Mouse (Mus musculus): ENCODE measurements around the gene Thtpa. TPM values are rescaled to one million over a fixed set of nuclear protein-coding genes. Genes with fewer than 3 reads are reported as not detected.
A peak's percentile ranks its signal among the peaks of the same experiment; 100 is the strongest.

Gene Thtpa
- total and polyA plus RNA-seq, 2 experiments, result 8.7 to 15.4 TPM

- Histone ChIP-seq H3K4me1 (ENCODE audit: control insufficient read depth, insufficient read depth, low read length) (peaks cover 15% of the 10 kb centered on the region), H3K4me3 (ENCODE audit: insufficient read depth, low read depth, low read length) (no peak overlapping the region), H3K27me3 (ENCODE audit: control insufficient read depth, insufficient read depth, low read length) (no peaks in the 10 kb centered on the region), H3K9ac (ENCODE audit: low read depth, low read length) (no peak overlapping the region), H3K27ac (replicated peaks; ENCODE audit: insufficient read depth, low read depth, low read length) (peak overlapping the region; percentile 27), H3K36me3 (ENCODE audit: control insufficient read depth, insufficient read depth, low read length) (no peaks in the 10 kb centered on the region), H3K79me2 (ENCODE audit: control insufficient read depth, insufficient read depth, low read length) (no peaks in the 10 kb centered on the region)
- 8% methylated on average over 8 of the region's 8 CpGs for WGBS
- peak; percentile 93 for DNase-seq (ENCODE audit: extremely low read depth, low read depth, low spot score)
- TF ChIP-seq CTCF (IDR thresholded peaks at IDR 0.05; ENCODE audit: low read depth, low read length) (peak; percentile 90), POLR2A (IDR thresholded peaks at IDR 0.05; ENCODE audit: extremely low read depth, insufficient read depth, low read length) (no peak)
These were observed 15.2 kb upstream of the Thtpa start for GRCm38 (mm10) chr14:55079214-55079970.

GRCm38 (mm10) chr14:55081105-55081504, 13.5 kb upstream of the Thtpa start:
- 65% methylated on average over 5 of the region's 5 CpGs for WGBS
- H3K79me2 ChIP-seq (ENCODE audit: control insufficient read depth, insufficient read depth, low read length), result no peaks in the 10 kb centered on the region

DNA sequence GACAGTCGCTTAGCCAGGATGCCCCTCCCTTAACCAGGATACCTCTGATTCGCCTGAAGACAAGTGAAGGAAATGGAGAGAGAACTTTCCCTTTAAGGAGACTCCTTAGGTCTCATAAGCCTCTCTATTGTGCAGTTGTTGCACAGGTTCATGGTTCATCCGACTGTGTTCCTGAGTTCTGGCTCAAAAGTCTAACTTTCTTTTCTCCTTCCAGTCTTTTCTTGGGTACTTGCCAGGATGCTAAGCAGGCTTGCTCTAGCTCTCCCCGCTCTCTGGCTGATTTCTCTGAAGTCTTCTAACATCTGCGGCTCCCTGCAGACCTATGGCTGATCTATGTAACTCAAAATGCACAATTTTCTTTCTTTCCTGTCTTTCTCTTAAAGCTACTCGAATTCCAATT, 11.1 kb upstream of the Thtpa start:
- peaks cover 5% of the 10 kb centered on the region; the same call in 1 of the 2 replicates for H3K79me2 ChIP-seq (ENCODE audit: control insufficient read depth, insufficient read depth, low read length)
- peak overlapping the region; percentile 56 for H3K27ac ChIP-seq (replicated peaks; ENCODE audit: insufficient read depth, low read depth, low read length)
- 48% methylated on average over 6 of the region's 6 CpGs for WGBS
- H3K4me1 ChIP-seq (ENCODE audit: control insufficient read depth, insufficient read depth, low read length), result peaks cover 25% of the 10 kb centered on the region
- no peaks in the 10 kb centered on the region for H3K36me3 ChIP-seq (ENCODE audit: control insufficient read depth, insufficient read depth, low read length)
- no peak overlapping the region for H3K9ac ChIP-seq (ENCODE audit: low read depth, low read length)
- DNase-seq (ENCODE audit: extremely low read depth, low read depth, low spot score), result peak; percentile 82
- H3K4me3 ChIP-seq (ENCODE audit: insufficient read depth, low read depth, low read length), result no peak overlapping the region
- H3K27me3 ChIP-seq (ENCODE audit: control insufficient read depth, insufficient read depth, low read length), result no peaks in the 10 kb centered on the region
- TF ChIP-seq CTCF (IDR thresholded peaks at IDR 0.05; ENCODE audit: low read depth, low read length) (no peak), POLR2A (IDR thresholded peaks at IDR 0.05; ENCODE audit: extremely low read depth, insufficient read depth, low read length) (no peak)

More at GRCm38 (mm10) chr14:55081105-55081504, 13.5 kb upstream of the Thtpa start:
- no peak for DNase-seq (ENCODE audit: extremely low read depth, low read depth, low spot score)
- Histone ChIP-seq H3K27ac (replicated peaks; ENCODE audit: insufficient read depth, low read depth, low read length) (no peak overlapping the region), H3K27me3 (ENCODE audit: control insufficient read depth, insufficient read depth, low read length) (no peaks in the 10 kb centered on the region), H3K9ac (ENCODE audit: low read depth, low read length) (no peak overlapping the region), H3K4me1 (ENCODE audit: control insufficient read depth, insufficient read depth, low read length) (peaks cover 21% of the 10 kb centered on the region), H3K4me3 (ENCODE audit: insufficient read depth, low read depth, low read length) (no peak overlapping the region), H3K36me3 (ENCODE audit: control insufficient read depth, insufficient read depth, low read length) (no peaks in the 10 kb centered on the region)
- TF ChIP-seq CTCF (IDR thresholded peaks at IDR 0.05; ENCODE audit: low read depth, low read length) (no peak), POLR2A (IDR thresholded peaks at IDR 0.05; ENCODE audit: extremely low read depth, insufficient read depth, low read length) (no peak)

GRCm38 (mm10) chr14:55085324-55086008, 9.1 kb upstream of the Thtpa start:
- Histone ChIP-seq H3K27ac (replicated peaks; ENCODE audit: insufficient read depth, low read depth, low read length) (peak overlapping the region; percentile 52), H3K36me3 (ENCODE audit: control insufficient read depth, insufficient read depth, low read length) (no peaks in the 10 kb centered on the region), H3K4me3 (ENCODE audit: insufficient read depth, low read depth, low read length) (no peak overlapping the region), H3K79me2 (ENCODE audit: control insufficient read depth, insufficient read depth, low read length) (peaks cover 7% of the 10 kb centered on the region; the same call in 1 of the 2 replicates), H3K9ac (ENCODE audit: low read depth, low read length) (no peak overlapping the region), H3K27me3 (ENCODE audit: control insufficient read depth, insufficient read depth, low read length) (no peaks in the 10 kb centered on the region), H3K4me1 (ENCODE audit: control insufficient read depth, insufficient read depth, low read length) (peaks cover 19% of the 10 kb centered on the region)
- no peak for TF ChIP-seq POLR2A (IDR thresholded peaks at IDR 0.05; ENCODE audit: extremely low read depth, insufficient read depth, low read length)
- TF ChIP-seq CTCF (IDR thresholded peaks at IDR 0.05; ENCODE audit: low read depth, low read length), result no peak
- peak; percentile 87 for DNase-seq (ENCODE audit: extremely low read depth, low read depth, low spot score)
- WGBS, result 77% methylated on average over 9 of the region's 9 CpGs

GRCm38 (mm10) chr14:55086009-55086514, 8.5 kb upstream of the Thtpa start:
- peaks cover 22% of the 10 kb centered on the region for H3K4me1 ChIP-seq (ENCODE audit: control insufficient read depth, insufficient read depth, low read length)
- peaks cover 10% of the 10 kb centered on the region; the same call in 1 of the 2 replicates for H3K79me2 ChIP-seq (ENCODE audit: control insufficient read depth, insufficient read depth, low read length)
- no peak overlapping the region for H3K9ac ChIP-seq (ENCODE audit: low read depth, low read length)
- DNase-seq (ENCODE audit: extremely low read depth, low read depth, low spot score), result no peak
- peak overlapping the region; percentile 52 for H3K27ac ChIP-seq (replicated peaks; ENCODE audit: insufficient read depth, low read depth, low read length)
- H3K36me3 ChIP-seq (ENCODE audit: control insufficient read depth, insufficient read depth, low read length), result no peaks in the 10 kb centered on the region
- TF ChIP-seq CTCF (IDR thresholded peaks at IDR 0.05; ENCODE audit: low read depth, low read length), result no peak
- TF ChIP-seq POLR2A (IDR thresholded peaks at IDR 0.05; ENCODE audit: extremely low read depth, insufficient read depth, low read length), result no peak
- H3K4me3 ChIP-seq (ENCODE audit: insufficient read depth, low read depth, low read length), result no peak overlapping the region
- H3K27me3 ChIP-seq (ENCODE audit: control insufficient read depth, insufficient read depth, low read length), result no peaks in the 10 kb centered on the region
- 77% methylated on average over 6 of the region's 6 CpGs for WGBS
